Mouse (Mus musculus) layer of hippocampus, postnatal 14 days (tissue): Measurements from ENCODE around the gene Rfc5. TPM values are rescaled to one million over a fixed set of nuclear protein-coding genes. Genes with fewer than 3 reads are reported as not detected.
"Not testable (repeated sequence)": the region's sequence is repeated elsewhere in the genome, so short reads cannot be mapped to it uniquely, and the experiment has no call there.

Experiments
- DNase-seq, 2 experiments: peaks; one replicate each; pipeline ENCODE4 v3.0.0; 2021 to 2022; ENCODE audit warnings: low spot score in 2 of 2, mixed read lengths in 1 of 2
- total RNA-seq, 2 experiments: library from RNA; stranded (reverse); gene quantifications; 2 replicates each; pipeline ENCODE4 v1.2.3; 2021

The Rfc5 gene
- total RNA-seq, 2 experiments from 2014 or later: 20.3 to 21.0 TPM

- no peak for DNase-seq
These were observed 34.7 kb downstream of the Rfc5 start for GRCm38 (mm10) chr5:117354121-117354520.

DNA sequence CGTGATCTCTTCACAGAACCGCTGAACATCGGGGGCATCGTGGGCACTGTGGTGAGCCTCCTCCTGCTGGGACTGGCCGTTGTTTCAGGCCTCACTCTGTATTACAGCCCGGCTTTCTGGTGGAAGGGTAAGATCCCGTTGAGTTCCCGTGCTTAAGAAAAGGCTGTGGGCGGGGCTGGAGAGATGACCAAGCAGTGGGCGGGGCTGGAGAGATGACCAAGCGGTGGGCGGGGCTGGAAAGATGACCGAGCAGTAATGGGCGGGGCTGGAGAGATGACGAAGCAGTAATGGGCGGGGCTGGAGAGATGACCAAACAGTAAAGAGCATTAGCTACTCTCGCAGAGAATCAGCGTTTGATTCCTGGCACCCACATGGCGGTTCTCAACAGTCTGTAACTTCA is 40.6 kb downstream of the Rfc5 start:
- DNase-seq: peak; percentile 41 to 61

DNA sequence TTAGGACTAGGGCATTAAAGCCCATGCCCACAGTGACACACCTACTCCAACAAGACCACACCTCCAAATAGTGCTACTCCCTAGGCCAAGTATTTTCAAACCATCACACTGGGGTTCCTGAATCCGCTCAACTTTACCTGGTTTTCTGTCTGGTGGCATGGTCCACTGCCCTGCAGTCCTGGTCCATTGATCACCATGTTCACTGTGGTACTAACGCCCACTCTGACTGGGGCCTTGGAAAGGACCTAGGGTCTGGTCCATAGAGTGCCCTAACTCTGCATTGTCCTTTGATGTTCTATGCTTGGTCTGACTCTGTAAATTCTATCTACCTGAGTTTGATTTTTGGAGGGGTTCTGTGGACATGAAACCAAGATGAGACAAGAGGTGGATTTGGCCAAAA is 41.0 kb downstream of the Rfc5 start:
- DNase-seq: no peak

- DNase-seq: no peak
These were observed 41.8 kb downstream of the Rfc5 start for GRCm38 (mm10) chr5:117347011-117347410.

DNA sequence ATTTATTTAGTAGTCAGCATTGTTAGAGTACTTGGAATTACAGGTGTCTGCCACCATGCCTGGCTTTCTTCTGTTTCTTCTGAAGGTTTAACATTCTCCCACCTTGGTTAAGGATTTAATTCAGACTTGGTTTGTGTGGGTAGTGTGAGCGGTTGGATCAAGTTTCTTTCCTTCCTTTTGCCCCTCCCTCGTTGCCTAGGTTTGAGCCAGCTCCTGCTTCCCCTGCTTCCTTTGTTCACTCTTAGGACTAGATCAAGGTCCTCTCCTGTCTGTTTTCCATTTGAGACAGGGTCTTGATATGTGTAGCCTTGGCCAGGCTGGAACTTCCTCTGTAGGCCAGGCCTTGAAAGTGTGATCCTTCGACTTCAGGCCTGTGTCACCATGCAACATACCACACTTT is 42.6 kb downstream of the Rfc5 start:
- no peak for DNase-seq

DNA sequence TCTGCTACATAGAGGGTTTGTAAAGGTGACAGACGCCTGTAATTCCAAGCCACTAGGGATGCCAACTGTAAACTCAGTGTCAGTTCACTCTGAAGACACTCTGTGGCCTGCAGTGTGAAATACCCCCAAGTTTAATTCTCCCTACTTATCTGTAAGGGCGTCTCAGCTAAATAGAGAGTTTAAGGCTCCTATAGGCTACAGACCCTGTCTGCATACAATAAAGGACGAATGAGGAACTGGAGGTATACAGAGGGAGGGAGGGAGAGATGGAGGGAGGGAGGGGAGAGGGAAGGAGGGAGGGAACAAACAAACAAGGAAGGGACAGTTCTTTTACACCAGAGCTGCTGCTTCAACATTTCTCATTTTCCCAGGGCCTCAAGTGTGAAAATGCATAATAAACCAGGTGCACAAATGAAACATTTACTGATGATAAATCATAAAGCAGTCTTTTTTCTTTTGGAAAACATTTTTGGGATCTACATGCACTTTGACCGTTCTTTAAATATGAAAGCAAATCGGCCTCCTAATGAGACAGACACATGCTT is 43.3 kb downstream of the Rfc5 start:
- no peak for DNase-seq

DNA sequence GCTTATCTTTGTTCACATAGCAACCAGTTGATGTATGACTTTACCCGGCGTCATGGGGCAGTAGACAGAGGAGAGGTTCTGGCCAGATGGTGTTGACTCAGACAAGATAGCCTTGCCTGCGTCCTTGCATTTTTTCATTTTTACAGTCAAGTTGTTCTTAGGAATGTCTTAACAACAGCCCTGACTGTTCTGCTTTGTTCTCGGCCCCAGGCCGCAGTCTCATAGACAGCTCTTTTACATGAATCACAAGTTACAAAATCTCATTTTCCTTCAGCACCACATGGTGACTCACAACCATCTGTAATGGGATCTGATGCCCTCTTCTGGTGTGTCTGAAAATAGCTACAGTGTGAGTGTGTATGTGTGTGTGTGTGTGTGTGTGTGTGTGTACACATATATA is 44.4 kb downstream of the Rfc5 start:
- DNase-seq: not testable (repeated sequence)

GRCm38 (mm10) chr5:117341896-117342295 is 47.0 kb downstream of the Rfc5 start:
- no peak for DNase-seq

DNA sequence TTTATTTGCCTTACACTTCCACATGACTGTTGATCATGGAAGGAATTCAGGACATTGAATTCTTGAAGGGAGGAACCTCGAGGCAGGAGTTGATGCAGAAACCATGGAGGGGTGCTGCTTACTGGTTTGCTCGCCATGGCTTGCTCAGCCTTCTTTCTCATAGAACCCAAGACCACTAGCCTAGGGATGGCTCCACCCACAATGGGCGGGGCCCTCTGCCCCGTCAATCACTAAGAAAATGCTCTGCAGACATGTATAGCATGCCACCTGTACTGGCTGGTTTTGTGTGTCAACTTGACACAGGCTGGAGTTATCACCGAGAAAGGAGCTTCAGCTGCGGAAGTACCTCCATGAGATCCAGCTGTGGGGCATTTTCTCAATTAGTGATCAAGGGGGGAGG is 48.8 kb downstream of the Rfc5 start:
- DNase-seq: no peak

- DNase-seq: no peak
These were observed 50.3 kb downstream of the Rfc5 start for GRCm38 (mm10) chr5:117338503-117338902.

DNA sequence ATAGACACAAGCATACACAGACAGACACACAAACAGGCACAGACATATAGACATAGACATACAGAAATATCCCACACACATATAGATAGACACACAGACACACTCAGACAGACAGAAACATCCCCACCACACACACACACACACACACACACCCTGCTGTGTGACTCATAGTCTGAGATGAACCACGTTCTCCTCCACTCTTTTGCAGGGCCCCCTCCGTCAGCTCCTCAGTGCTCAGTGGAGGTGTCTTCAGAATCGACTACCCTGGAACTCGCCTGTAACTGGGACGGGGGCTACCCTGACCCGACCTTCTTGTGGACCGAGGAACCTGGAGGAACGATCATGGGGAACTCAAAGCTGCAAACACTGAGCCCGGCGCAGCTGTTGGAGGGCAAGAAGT is 50.8 kb downstream of the Rfc5 start:
- no peak for DNase-seq

GRCm38 (mm10) chr5:117330457-117330856 is 58.4 kb downstream of the Rfc5 start:
- no peak for DNase-seq

Other genes starting within 250 kb of the Rfc5 start
- 100 to 1,000 TPM; 762 to 788 TPM for gene Pebp1, start 101.4 kb downstream of the Rfc5 start, total RNA-seq
- gene Vsig10, start 70.0 kb downstream of the Rfc5 start, total RNA-seq: 1 to 10 TPM; 3.4 to 6.2 TPM
- 100 to 1,000 TPM; 376 to 378 TPM for gene Wsb2, start 31.7 kb downstream of the Rfc5 start, total RNA-seq
- gene Ksr2, start 25.0 kb upstream of the Rfc5 start, total RNA-seq: 10 to 100 TPM; 34.7 to 35.9 TPM